Comparison of ENCODE assay signal across 16 mouse cellular contexts in the genomic region with DNA sequence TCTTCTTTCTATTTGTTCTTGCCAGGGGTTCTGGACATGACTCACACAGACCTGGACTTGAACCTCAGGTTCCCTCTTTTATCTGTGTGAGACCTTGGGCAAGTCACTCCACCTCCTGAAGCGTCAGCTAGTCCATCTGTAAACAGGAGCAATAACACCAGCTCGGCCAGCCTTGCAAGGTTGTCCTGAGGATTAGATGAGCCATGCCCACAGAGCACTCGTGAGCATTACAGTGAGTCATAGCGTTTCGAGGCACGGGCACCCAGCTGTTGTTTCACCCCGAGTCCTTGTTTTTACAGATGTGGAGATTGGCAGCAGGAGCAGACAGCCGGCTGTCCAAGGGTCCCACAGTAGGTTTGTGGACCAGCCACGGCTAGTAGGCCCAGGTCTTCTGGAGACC. TPM values are rescaled to one million over a fixed set of nuclear protein-coding genes. Genes with fewer than 3 reads are reported as not detected.
"Had no signal": no experiment of that assay in that cellular context is flagged by ENCODE, and none has a peak within 500 bp of the region (broad histone marks: within the 10 kb centered on the region; RNA-seq: fewer than 3 reads in every experiment).

No protein-coding gene starts in this region.

- H3K27ac ChIP-seq: kidney, postnatal 0 days; limb, embryonic 15.5 days; liver, embryonic 12.5 days; macrophage; midbrain, embryonic 13.5 days; neural tube, embryonic 12.5 days had no signal

- DNase-seq: kidney, adult 9 months; kidney, postnatal 36 days; layer of hippocampus, adult 9-11 months; layer of hippocampus, postnatal 36 days; lung, postnatal 10 days; thymus, adult 2 months; thymus, postnatal 25 days had no signal

- H3K4me3 ChIP-seq: limb, embryonic 15.5 days; liver, embryonic 12.5 days; midbrain, embryonic 13.5 days; neural tube, embryonic 12.5 days had no signal

- H3K36me3 ChIP-seq: liver, embryonic 12.5 days; midbrain, embryonic 13.5 days; neural tube, embryonic 12.5 days had no signal

- H3K27me3 ChIP-seq: limb, embryonic 15.5 days had no signal

RNA-seq across cellular contexts. Expression of a gene that starts 11.2 kb away (rescaled TPM):
- total RNA-seq: megakaryocyte-erythroid progenitor cell, adult 5-6 weeks; neutrophil, adult 5-6 weeks had no signal
- polyA plus RNA-seq: macrophage had no signal

RNA-seq across cellular contexts. Expression of a gene that starts 20.4 kb away (rescaled TPM):
- total RNA-seq: megakaryocyte-erythroid progenitor cell, adult 5-6 weeks; neutrophil, adult 5-6 weeks had no signal
- polyA plus RNA-seq: macrophage; spleen, adult 2 months had no signal
